Mouse (Mus musculus): Measurements from ENCODE around the gene Plekha8. TPM values are rescaled to one million over a fixed set of nuclear protein-coding genes. Genes with fewer than 3 reads are reported as not detected.
A peak's percentile ranks its signal among the peaks of the same experiment; 100 is the strongest.

Gene Plekha8
- polyA plus RNA-seq, 1 experiment = 1.2 TPM

GRCm38 (mm10) chr6:54672901-54673300, 78.0 kb downstream of the Plekha8 start:
- H3K27ac ChIP-seq (ENCODE audit: insufficient read depth, low read length) = no peak overlapping the region
- no peaks in the 10 kb centered on the region for H3K27me3 ChIP-seq (ENCODE audit: control insufficient read depth, insufficient read depth, low read length)
- TF ChIP-seq POLR2A (IDR thresholded peaks at IDR 0.05; ENCODE audit: low read depth, low read length) (no peak), CTCF (IDR thresholded peaks at IDR 0.05; ENCODE audit: extremely low read depth, insufficient read depth, insufficient read length, insufficient replicate concordance) (no peak)
- H3K36me3 ChIP-seq (ENCODE audit: control insufficient read depth, insufficient read depth, low read length) = no peaks in the 10 kb centered on the region
- DNase-seq (ENCODE audit: low read depth in 1 of 2, low spot score in 2 of 2) = no peak
- no peak overlapping the region for H3K4me3 ChIP-seq (ENCODE audit: extremely low read depth, insufficient read depth, insufficient read length)
- WGBS = 76% methylated on average over 5 of the region's 5 CpGs
- H3K4me1 ChIP-seq (ENCODE audit: control insufficient read depth, insufficient read depth, insufficient read length) = no peaks in the 10 kb centered on the region

DNA sequence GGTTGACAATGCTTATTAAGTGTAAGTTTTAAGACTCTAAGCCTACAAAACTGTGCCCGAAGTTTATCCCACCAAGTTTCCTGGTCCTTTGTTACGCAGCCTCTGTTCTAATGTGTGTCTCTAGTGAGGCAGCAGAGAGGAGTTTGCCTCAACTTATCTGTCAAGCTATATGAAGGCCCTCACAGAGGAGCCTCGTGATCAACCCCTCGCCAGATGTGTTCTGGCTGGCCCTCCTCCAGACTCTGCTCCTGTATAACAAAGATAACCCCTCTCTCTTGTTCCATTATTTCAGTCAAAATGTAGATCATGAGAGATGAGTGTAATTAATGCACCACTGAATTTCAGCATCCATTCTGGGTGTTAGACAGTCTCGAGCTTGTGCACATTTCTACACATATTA, 84.8 kb downstream of the Plekha8 start:
- Histone ChIP-seq H3K4me1 (ENCODE audit: control insufficient read depth, insufficient read depth, insufficient read length) (no peaks in the 10 kb centered on the region; the same call in 1 of the 2 replicates), H3K36me3 (ENCODE audit: control insufficient read depth, insufficient read depth, low read length) (no peaks in the 10 kb centered on the region), H3K27me3 (ENCODE audit: control insufficient read depth, insufficient read depth, low read length) (no peaks in the 10 kb centered on the region), H3K27ac (ENCODE audit: insufficient read depth, low read length) (no peak overlapping the region), H3K4me3 (ENCODE audit: extremely low read depth, insufficient read depth, insufficient read length) (no peak overlapping the region)
- TF ChIP-seq POLR2A (IDR thresholded peaks at IDR 0.05; ENCODE audit: low read depth, low read length) (no peak), CTCF (IDR thresholded peaks at IDR 0.05; ENCODE audit: extremely low read depth, insufficient read depth, insufficient read length, insufficient replicate concordance) (no peak)
- WGBS = 72% methylated on average over 5 of the region's 5 CpGs
- DNase-seq (ENCODE audit: low read depth in 1 of 2, low spot score in 2 of 2) = no peak

DNA sequence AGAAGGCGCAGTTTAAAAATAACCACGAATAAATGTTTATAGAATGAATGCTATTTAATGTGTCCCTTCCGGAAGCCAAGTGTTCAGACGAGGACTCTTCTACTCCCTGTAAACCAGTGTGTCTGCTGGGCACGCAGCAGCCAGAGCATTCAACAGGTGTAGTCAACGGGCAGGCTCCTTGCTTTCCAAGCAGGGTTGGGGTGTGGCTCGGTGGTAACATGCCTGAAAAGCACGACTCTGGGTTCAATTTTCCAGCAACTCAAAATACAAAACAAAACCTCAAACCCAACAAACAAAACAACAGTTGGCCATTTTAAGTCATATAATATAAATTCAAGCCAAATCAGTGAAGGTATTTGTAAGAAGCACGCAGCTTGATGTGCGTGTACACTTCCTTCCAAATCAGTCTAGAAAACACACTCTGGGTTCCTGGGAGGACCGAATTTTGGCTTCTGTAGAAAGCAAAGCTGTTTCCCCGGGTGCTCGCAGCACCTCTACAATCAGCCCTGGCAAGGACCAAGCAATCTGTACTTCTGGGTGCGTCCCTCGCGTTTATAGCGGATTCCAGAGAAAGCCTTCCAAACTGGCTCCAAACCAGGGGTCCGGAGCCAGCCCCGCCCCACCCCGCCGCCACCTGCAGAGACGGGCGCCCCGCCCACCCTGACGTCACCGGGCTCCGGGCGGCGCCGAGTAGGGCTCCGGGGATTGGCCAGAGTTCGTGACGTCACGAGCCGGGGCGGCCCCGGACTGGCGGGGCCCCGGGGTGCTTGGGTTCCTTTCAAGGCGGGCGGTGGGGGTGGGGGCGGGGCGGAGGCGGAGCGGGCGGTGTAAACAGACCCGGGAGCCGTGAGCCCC, 86.2 kb downstream of the Plekha8 start, which contains the start of gene Mturn:
Mturn (plus strand) TSS at position 734 of the 855 bp plus-strand sequence.
- Histone ChIP-seq H3K36me3 (ENCODE audit: control insufficient read depth, insufficient read depth, low read length) (no peaks in the 10 kb centered on the region), H3K27ac (ENCODE audit: insufficient read depth, low read length) (peak within 1 kb of the TSS; percentile 63), H3K4me3 (ENCODE audit: extremely low read depth, insufficient read depth, insufficient read length) (peak within 1 kb of the TSS; percentile 98), H3K27me3 (ENCODE audit: control insufficient read depth, insufficient read depth, low read length) (no peaks in the 10 kb centered on the region), H3K4me1 (ENCODE audit: control insufficient read depth, insufficient read depth, insufficient read length) (no peaks in the 10 kb centered on the region; the same call in 1 of the 2 replicates)
- 3% methylated on average over 46 of the region's 48 CpGs for WGBS
- no peak for TF ChIP-seq CTCF (IDR thresholded peaks at IDR 0.05; ENCODE audit: extremely low read depth, insufficient read depth, insufficient read length, insufficient replicate concordance)
- peak; percentile 88 to 100 for DNase-seq (ENCODE audit: low read depth in 1 of 2, low spot score in 2 of 2)

- Histone ChIP-seq H3K36me3 (ENCODE audit: control insufficient read depth, insufficient read depth, low read length) (no peaks in the 10 kb centered on the region), H3K4me3 (ENCODE audit: extremely low read depth, insufficient read depth, insufficient read length) (peak overlapping the region; percentile 98), H3K27ac (ENCODE audit: insufficient read depth, low read length) (peak overlapping the region; percentile 63), H3K4me1 (ENCODE audit: control insufficient read depth, insufficient read depth, insufficient read length) (no peaks in the 10 kb centered on the region; the same call in 1 of the 2 replicates), H3K27me3 (ENCODE audit: control insufficient read depth, insufficient read depth, low read length) (no peaks in the 10 kb centered on the region)
- peak; percentile 18; the same call in 1 of the 2 replicates for TF ChIP-seq POLR2A (IDR thresholded peaks at IDR 0.05; ENCODE audit: low read depth, low read length)
- TF ChIP-seq CTCF (IDR thresholded peaks at IDR 0.05; ENCODE audit: extremely low read depth, insufficient read depth, insufficient read length, insufficient replicate concordance) = no peak
- DNase-seq (ENCODE audit: low read depth in 1 of 2, low spot score in 2 of 2) = peak in 1 of 2 experiments; percentile 43
- 2% methylated on average over 61 of the region's 61 CpGs for WGBS
Observed at GRCm38 (mm10) chr6:54681746-54682428, 87.0 kb downstream of the Plekha8 start.

DNA sequence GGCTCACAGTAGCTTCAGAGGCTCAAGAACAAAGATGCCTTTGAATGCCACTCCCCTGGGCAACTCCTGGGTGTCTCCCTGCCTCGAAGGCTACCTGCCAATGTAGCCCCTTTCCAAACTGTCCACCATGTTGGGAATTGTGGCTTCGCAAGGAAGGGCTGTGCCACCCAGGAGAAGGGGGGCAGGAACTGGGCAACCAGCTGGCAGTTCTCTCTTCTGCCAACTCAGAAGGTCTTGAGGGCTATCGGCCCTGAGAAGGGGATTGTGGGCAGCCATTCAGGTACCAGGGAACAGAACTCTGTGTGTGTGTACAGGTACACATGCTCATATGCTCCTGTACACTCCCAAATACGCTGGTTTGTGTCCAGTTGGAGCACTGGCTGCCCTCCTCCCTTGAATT, 89.2 kb downstream of the Plekha8 start:
- WGBS = 80% methylated on average over 4 of the region's 4 CpGs
- H3K36me3 ChIP-seq (ENCODE audit: control insufficient read depth, insufficient read depth, low read length) = no peaks in the 10 kb centered on the region
- no peak for TF ChIP-seq CTCF (IDR thresholded peaks at IDR 0.05; ENCODE audit: extremely low read depth, insufficient read depth, insufficient read length, insufficient replicate concordance)
- TF ChIP-seq POLR2A (IDR thresholded peaks at IDR 0.05; ENCODE audit: low read depth, low read length) = no peak
- no peaks in the 10 kb centered on the region; the same call in 1 of the 2 replicates for H3K4me1 ChIP-seq (ENCODE audit: control insufficient read depth, insufficient read depth, insufficient read length)
- H3K4me3 ChIP-seq (ENCODE audit: extremely low read depth, insufficient read depth, insufficient read length) = no peak overlapping the region
- no peak overlapping the region for H3K27ac ChIP-seq (ENCODE audit: insufficient read depth, low read length)
- no peaks in the 10 kb centered on the region for H3K27me3 ChIP-seq (ENCODE audit: control insufficient read depth, insufficient read depth, low read length)
- no peak for DNase-seq (ENCODE audit: low read depth in 1 of 2, low spot score in 2 of 2)

DNA sequence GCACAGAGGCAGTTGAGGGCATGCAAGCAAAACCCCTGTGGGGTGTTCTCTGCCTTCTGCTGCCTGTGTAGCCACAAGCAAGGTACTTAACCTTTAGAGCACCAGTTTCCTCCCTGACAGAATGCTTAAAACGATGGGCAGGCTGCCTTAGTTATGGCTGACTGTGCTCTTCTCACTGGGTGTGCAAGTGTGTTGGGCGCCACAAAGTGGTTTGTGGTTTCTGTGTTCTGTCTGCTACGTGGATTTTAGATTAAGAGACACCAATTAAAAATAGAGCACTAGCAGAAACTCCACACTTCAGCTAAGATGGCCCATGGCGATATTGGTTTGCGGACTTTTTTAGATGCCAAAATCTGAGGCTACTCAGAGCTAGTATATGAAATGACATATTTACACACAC, 90.2 kb downstream of the Plekha8 start:
- no peak for DNase-seq (ENCODE audit: low read depth in 1 of 2, low spot score in 2 of 2)
- no peaks in the 10 kb centered on the region for H3K27me3 ChIP-seq (ENCODE audit: control insufficient read depth, insufficient read depth, low read length)
- no peaks in the 10 kb centered on the region; the same call in 1 of the 2 replicates for H3K4me1 ChIP-seq (ENCODE audit: control insufficient read depth, insufficient read depth, insufficient read length)
- WGBS = 27% methylated on average over 5 of the region's 5 CpGs
- H3K36me3 ChIP-seq (ENCODE audit: control insufficient read depth, insufficient read depth, low read length) = no peaks in the 10 kb centered on the region
- TF ChIP-seq CTCF (IDR thresholded peaks at IDR 0.05; ENCODE audit: extremely low read depth, insufficient read depth, insufficient read length, insufficient replicate concordance) (no peak), POLR2A (IDR thresholded peaks at IDR 0.05; ENCODE audit: low read depth, low read length) (no peak)
- H3K4me3 ChIP-seq (ENCODE audit: extremely low read depth, insufficient read depth, insufficient read length) = no peak overlapping the region
- H3K27ac ChIP-seq (ENCODE audit: insufficient read depth, low read length) = no peak overlapping the region

Data from spleen, adult 2 months (tissue).